Mouse (Mus musculus) kidney, postnatal 10 days (tissue): Measurements from ENCODE around the gene Large1.
"Not testable (repeated sequence)": the region's sequence is repeated elsewhere in the genome, so short reads cannot be mapped to it uniquely, and the experiment has no call there.

Experiments used
- DNase-seq: peaks from one replicate; pipeline ENCODE4 v3.0.0; 2021; ENCODE audit warnings: mixed read lengths

Gene Large1

GRCm38 (mm10) chr8:73353108-73353793 is at the start of gene Large1:
TSS of gene Large1 (minus strand) at chr8:73353540.
- DNase-seq, result peak; percentile 99

DNA sequence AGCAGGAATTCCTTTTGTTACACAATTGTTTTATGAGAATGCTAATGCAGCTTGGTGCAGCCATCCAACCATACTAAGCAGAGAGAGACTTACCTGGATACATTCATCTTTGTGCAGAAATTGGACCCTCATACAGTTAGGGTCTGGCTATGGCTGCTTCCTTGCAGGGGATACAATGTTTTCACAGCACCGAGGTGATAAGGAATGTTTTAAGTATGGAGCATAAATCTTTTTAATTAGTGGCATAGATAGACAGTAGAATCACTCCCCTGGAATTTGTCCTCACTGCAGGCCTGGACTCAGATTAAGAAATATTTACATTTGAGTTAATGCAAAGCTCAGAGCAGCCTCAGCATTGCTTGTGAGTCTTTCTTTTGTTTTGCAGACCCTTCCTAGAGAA is 47.0 kb upstream of the Large1 start:
- DNase-seq, result no peak

DNA sequence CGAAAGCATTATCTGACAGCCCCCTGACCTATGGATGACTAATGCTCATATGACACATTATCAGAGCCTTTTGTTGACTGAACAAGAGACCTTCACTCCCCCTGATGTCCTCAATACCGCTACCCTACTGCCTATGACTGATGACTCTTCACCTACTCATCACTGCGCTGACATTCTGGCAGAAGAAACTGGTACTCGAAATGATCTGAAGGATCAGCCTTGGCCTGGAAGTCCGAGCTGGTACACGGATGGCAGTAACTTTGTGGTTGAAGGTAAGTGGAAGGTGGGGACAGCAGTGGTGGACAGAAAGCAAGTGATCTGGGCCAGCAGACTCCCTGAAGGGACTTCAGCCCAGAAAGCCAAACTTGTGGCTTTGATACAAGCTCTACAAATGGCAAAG is 19.7 kb upstream of the Large1 start:
- DNase-seq, result not testable (repeated sequence)

DNA sequence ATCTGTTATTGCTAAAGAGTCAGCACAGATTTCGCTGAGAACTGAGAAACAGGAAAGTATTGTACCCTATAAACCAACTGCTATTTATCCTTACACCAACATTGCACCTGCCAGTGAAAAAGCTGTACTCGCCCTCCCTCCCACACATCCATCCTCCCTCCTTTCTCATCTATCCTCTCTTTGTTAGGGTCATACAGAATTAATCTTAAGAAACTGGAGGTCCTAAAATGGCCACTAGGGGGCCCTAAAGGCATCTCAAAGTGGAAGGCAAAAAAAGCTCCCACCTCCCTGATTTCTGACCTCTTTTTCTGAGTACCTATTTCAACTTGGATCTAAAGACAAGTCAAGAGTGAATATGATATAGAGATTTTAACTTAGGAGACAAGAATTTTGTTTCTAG is 2.6 kb upstream of the Large1 start:
- peak; percentile 72 for DNase-seq

GRCm38 (mm10) chr8:73354201-73354881 is 1.0 kb upstream of the Large1 start:
- peak; percentile 73 for DNase-seq

DNA sequence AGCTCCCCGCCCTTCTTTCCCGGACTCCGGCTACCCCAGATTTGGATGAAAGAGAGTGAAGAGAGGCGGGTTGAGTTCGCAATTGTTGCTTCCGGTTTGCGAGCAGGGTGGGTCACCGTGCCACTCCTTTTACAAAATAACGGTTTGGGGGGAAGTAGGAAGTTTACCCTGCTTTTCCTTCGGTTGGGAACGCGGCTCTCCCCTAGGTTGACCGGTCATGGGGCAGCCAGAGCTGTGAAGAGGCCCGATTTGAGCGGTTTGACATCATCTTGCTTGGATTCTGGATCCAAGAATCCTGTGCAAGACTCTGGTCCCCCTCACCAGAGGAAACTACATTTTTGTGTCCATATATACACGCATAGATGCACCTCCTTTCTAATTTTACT is 447 bp upstream of the Large1 start:
- no peak for DNase-seq

DNA sequence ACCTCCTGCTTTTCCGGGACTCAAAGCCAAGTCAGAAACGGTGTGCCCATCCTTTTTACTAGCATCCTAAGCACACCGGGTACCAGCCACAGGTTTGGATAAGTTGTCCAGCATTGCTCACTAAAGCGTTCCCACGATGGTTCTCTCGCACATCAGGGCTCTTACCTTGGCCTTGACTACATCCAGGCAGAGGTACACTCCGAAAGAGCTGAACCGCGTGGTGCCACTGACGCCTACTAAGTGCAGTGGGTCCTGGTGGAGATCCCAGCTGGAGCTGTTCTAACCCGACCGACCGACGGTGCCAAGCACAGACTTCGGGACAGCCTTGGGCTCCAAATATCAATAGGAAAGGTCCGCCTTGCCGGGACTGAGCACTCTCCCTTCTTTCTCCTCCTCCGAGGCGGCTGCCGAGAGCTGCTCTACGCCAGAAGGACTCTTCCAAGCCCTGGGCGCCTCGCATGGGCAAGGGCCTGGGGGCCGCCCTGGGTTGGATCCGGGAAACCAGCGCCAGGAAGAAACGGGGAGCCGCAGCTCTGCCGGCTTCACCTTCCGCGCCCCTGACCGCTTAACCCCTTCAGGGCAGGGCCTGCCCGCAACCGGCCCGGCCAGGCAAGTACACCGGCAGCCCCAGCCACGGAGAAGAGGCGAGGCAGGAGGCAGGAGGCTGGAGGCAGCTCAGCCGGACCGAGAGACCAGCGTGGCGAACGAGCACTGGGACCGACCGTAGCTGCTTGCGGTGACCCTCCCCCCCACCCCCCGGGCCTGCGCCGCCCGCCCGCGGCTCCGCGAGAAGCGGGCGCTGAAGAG is 836 bp downstream of the Large1 start:
- peak; percentile 70 for DNase-seq

GRCm38 (mm10) chr8:73350366-73350765 is 3.0 kb downstream of the Large1 start:
- peak; percentile 12 for DNase-seq

- peak; percentile 37 for DNase-seq
Observed at GRCm38 (mm10) chr8:73342761-73343395, 10.5 kb downstream of the Large1 start.

GRCm38 (mm10) chr8:73336845-73337244 is 16.5 kb downstream of the Large1 start:
- DNase-seq, result no peak

- DNase-seq, result no peak
Observed at GRCm38 (mm10) chr8:73329131-73329530, 24.2 kb downstream of the Large1 start.

- no peak for DNase-seq
Observed at GRCm38 (mm10) chr8:73328056-73328455, 25.3 kb downstream of the Large1 start.

- DNase-seq, result no peak
Observed at GRCm38 (mm10) chr8:73324667-73325066, 28.7 kb downstream of the Large1 start.

DNA sequence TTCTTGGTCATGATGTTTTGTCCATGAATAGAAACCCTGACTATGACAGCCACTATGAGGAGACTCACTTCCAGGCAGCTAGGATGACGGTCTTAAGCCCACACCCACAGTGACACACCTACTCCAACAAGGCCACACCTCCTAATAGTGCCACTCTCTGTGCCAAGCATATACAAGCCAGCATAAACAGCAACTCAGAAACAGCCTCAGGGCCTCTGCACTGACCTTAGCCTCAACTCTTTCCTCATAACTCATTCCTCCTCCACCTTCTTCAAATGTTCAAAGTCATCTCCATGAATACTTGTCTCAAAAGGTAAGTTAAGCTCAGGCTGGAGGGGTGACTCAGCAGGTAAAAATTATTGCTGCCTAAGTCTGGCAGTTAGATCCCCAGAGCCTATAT is 29.7 kb downstream of the Large1 start:
- no peak for DNase-seq

DNA sequence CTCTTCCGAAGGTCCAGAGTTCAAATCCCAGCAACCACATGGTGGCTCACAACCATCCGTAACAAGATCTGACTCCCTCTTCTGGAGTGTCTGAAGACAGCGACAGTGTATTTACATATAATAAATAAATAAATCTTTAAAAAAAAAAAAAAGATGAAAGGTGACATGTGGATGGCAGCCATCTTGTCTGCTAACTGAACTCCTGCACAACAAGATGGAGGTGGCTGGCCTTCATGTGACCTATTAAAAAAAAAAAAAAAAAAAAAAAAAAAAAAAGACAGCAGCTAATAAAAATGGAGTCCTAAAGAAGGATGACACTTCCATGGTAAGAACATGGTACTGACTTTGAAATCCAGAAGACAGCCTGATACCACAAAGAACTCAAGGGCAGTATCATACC is 33.8 kb downstream of the Large1 start:
- not testable (repeated sequence) for DNase-seq

GRCm38 (mm10) chr8:73313911-73314310 is 39.4 kb downstream of the Large1 start:
- no peak for DNase-seq

DNA sequence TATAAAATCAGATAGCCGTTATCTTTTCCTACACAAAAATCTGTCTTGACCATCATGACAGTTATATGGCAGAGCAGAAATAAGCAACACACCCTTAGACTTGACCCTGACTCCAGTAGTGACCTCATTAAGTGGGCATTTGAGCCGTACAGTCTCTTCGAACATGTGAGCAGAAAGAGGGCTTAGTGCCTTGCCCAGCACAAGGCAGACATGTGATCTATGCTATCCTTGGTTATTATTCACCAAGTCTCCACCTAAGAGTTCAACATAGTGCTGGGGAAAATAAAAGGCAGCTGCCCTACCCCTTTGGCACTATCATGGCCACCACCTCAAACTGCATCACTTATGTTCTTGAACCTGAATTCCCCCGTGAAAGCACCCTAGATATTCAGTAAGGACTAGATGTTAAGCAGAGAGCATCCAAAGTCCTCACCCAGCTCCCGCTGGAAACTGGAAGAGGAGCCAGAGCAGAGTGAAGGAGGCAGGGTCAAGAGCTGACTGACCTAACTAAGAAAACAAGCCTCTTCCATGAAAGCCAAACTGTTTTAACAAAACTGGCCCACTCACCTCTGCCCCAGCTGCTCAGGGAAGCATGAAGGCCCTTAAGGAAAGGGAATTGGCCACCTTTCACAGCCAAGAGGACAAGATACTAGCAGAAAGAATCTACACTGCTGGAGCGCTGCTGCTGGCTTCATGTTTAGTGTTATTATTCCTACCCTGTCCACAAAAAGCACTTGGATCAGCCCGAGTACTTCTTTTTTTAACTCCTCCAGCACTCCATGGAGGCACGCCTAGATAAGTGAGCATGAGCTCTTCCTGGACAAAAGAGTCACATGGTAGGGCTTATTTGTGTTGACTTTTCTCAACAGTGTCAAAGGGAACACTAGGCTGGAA is 40.4 kb downstream of the Large1 start:
- DNase-seq, result peak; percentile 48

GRCm38 (mm10) chr8:73310471-73310870 is 42.9 kb downstream of the Large1 start:
- DNase-seq, result no peak

- DNase-seq, result no peak
Observed at GRCm38 (mm10) chr8:73310036-73310435, 43.3 kb downstream of the Large1 start.

GRCm38 (mm10) chr8:73303907-73304306 is 49.4 kb downstream of the Large1 start:
- no peak for DNase-seq

GRCm38 (mm10) chr8:73302947-73303346 is 50.4 kb downstream of the Large1 start:
- no peak for DNase-seq

DNA sequence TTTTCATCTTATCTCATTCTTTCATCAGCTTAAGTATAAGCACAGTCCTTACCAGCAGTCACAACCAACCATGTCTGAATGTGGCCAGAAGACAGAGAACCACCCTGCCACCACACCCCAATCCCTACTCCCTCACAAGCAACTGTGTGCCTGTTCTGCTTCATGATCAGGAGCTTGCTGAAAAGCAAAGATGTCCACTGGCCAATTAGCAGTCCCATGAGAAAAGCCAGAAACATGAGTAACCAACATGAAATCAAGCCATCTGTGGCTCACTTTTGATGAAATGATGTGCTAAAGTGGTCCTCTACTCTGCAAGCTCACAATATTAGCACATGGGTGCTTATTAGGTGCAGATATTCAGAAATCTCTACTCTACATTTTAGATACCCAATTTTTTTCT is 57.8 kb downstream of the Large1 start:
- no peak for DNase-seq
